Mouse (Mus musculus): Measurements from ENCODE around the gene Wdr73. TPM values are rescaled to one million over a fixed set of nuclear protein-coding genes. Genes with fewer than 3 reads are reported as not detected.

Wdr73 gene
- polyA plus RNA-seq, 1 experiment from 2014 or later: 10.8 TPM

GRCm38 (mm10) chr7:80842132-80842531 lies 58.9 kb downstream of the Wdr73 start:
- 52% methylated on average over 5 of the region's 5 CpGs for WGBS (ENCODE audit: insufficient replicate concordance)
- ATAC-seq (ENCODE audit: low read depth): no peak
- Histone ChIP-seq H3K4me2 (ENCODE audit: low read depth, low read length) (no peak overlapping the region), H3K9me3 (replicated peaks; ENCODE audit: control insufficient read depth, low read length) (no peaks in the 10 kb centered on the region), H3K27ac (ENCODE audit: low read length) (no peak overlapping the region), H3K4me3 (ENCODE audit: low read depth, low read length) (no peak overlapping the region), H3K36me3 (ENCODE audit: control insufficient read depth, insufficient read depth) (no peaks in the 10 kb centered on the region), H3K9ac (ENCODE audit: low read depth, low read length) (no peak overlapping the region), H3K4me1 (ENCODE audit: control insufficient read depth, low read depth, low read length) (no peaks in the 10 kb centered on the region), H3K27me3 (ENCODE audit: control insufficient read depth, insufficient read depth, low read depth, low read length) (no peaks in the 10 kb centered on the region)

GRCm38 (mm10) chr7:80840937-80841336 lies 60.1 kb downstream of the Wdr73 start:
- WGBS (ENCODE audit: insufficient replicate concordance): 49% methylated on average over 4 of the region's 4 CpGs

More at GRCm38 (mm10) chr7:80840937-80841336, 60.1 kb downstream of the Wdr73 start:
- H3K4me2 ChIP-seq (ENCODE audit: low read depth, low read length): no peak overlapping the region
- H3K27ac ChIP-seq (ENCODE audit: low read length): no peak overlapping the region
- H3K9me3 ChIP-seq (replicated peaks; ENCODE audit: control insufficient read depth, low read length): no peaks in the 10 kb centered on the region
- no peaks in the 10 kb centered on the region for H3K4me1 ChIP-seq (ENCODE audit: control insufficient read depth, low read depth, low read length)
- no peak for ATAC-seq (ENCODE audit: low read depth)
- H3K27me3 ChIP-seq (ENCODE audit: control insufficient read depth, insufficient read depth, low read depth, low read length): no peaks in the 10 kb centered on the region
- H3K4me3 ChIP-seq (ENCODE audit: low read depth, low read length): no peak overlapping the region
- no peaks in the 10 kb centered on the region for H3K36me3 ChIP-seq (ENCODE audit: control insufficient read depth, insufficient read depth)
- H3K9ac ChIP-seq (ENCODE audit: low read depth, low read length): no peak overlapping the region

Other genes with a start within 250 kb of the Wdr73 start
- gene Crtc3, start 212.4 kb downstream of the Wdr73 start, polyA plus RNA-seq (2015; fragmentation: Nextera tagmentation; extraction: Ambion mirVana): 3.7 and 4.3 TPM in 2 replicates
- gene Iqgap1, start 75.3 kb downstream of the Wdr73 start, polyA plus RNA-seq (2015; fragmentation: Nextera tagmentation; extraction: Ambion mirVana): 15.8 and 15.9 TPM in 2 replicates
- 0.30 and 0.36 TPM in 2 replicates for gene Zscan2, start 40.3 kb downstream of the Wdr73 start, polyA plus RNA-seq (2015; fragmentation: Nextera tagmentation; extraction: Ambion mirVana)
- gene Nmb, start 3.8 kb upstream of the Wdr73 start, polyA plus RNA-seq (2015; fragmentation: Nextera tagmentation; extraction: Ambion mirVana): 1.2 and 1.6 TPM in 2 replicates
- gene Sec11a, start 46.5 kb upstream of the Wdr73 start, polyA plus RNA-seq (2015; fragmentation: Nextera tagmentation; extraction: Ambion mirVana): 98.7 and 99.0 TPM in 2 replicates
- gene Zfp592, start 92.4 kb upstream of the Wdr73 start, polyA plus RNA-seq (2015; fragmentation: Nextera tagmentation; extraction: Ambion mirVana): 7.1 and 8.1 TPM in 2 replicates
- 0.09 and 0.20 TPM in 2 replicates for gene Alpk3, start 156.3 kb upstream of the Wdr73 start, polyA plus RNA-seq (2015; fragmentation: Nextera tagmentation; extraction: Ambion mirVana)
- gene Slc28a1, start 213.5 kb upstream of the Wdr73 start, polyA plus RNA-seq (2015; fragmentation: Nextera tagmentation; extraction: Ambion mirVana): 0.90 and 0.96 TPM in 2 replicates